Mouse (Mus musculus): ENCODE measurements around the gene Mapk14. TPM values are rescaled to one million over a fixed set of nuclear protein-coding genes. Genes with fewer than 3 reads are reported as not detected.

Gene Mapk14
- polyA plus RNA-seq, 1 experiment from 2014 or later, result 25.2 TPM

DNA sequence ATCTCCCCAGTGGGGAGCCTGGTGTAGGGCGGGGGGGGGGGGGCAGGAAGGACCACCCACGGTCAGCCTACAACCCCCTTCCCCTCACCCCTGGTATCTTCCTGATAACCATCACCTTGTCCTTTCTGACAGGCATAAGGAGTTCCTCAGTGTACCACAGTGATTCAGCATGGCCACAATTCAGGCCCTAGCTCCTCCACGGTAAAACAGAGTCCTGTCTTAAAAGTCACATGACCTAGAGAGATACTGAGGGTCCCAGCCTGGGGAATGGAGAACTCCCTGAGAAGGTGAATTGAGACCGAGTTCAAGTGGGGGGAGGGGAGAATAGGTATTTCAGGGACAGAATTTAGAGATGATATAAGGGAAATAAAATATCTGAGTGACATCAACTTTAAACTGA is 3.8 kb upstream of the Mapk14 start:
- peaks cover 7% of the 10 kb centered on the region; the same call in 1 of the 2 replicates for H3K27me3 ChIP-seq (replicated peaks)
- ATAC-seq (ENCODE audit: low FRiP score), result no peak
- no peak overlapping the region for H3K4me2 ChIP-seq
- 43% methylated on average over 4 of the region's 4 CpGs for WGBS
- H3K4me1 ChIP-seq, result peaks cover 17% of the 10 kb centered on the region
- no peaks in the 10 kb centered on the region for H3K9me3 ChIP-seq (replicated peaks)
- no peak overlapping the region for H3K27ac ChIP-seq (replicated peaks)
- no peak overlapping the region for H3K9ac ChIP-seq (replicated peaks)
- H3K36me3 ChIP-seq, result no peaks in the 10 kb centered on the region
- no peak overlapping the region for H3K4me3 ChIP-seq (replicated peaks)

DNA sequence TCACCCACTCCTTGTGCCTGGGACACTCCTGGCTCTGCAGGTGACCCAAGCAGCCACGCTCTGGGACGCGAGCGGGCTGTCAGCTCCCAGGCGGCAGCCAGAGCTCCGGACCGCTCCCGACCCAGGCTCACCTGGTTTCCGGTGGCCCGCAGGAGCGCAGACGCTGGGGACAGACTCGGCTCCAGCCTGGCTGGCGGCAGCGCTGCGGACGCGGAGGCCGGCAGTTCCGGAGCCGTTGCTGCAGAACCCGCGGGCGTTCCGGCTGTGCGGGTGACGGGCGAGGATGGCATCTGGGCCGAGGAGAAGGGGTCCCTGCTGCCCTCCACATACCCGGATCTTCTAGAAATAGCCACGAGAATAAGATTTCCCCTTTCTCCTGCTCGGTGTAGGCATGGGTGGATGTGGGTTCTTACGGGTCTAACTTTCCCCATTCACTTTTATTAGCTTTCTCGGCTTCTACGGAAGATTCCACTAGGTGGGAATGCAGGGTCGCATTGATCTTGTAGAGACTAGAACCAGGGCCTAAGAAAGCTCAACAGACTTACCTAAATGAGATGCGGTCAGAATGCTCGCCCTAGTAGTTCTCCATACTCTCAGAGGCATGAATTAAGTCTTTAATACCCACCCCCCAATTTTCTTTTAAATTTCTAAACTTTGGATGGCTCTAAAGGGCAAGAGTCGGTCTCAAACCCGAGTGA is 1.4 kb upstream of the Mapk14 start, which contains the start of gene Slc26a8:
TSS of gene Slc26a8 (minus strand) at position 648 of the 698 bp plus-strand sequence.
- H3K36me3 ChIP-seq, result no peaks in the 10 kb centered on the region
- peak within 1 kb of the TSS; percentile 90 for H3K4me2 ChIP-seq
- H3K4me3 ChIP-seq (replicated peaks), result peak within 1 kb of the TSS; percentile 98
- 9% methylated on average over 40 of the region's 40 CpGs for WGBS
- ATAC-seq (ENCODE audit: low FRiP score), result no peak
- no peaks in the 10 kb centered on the region for H3K9me3 ChIP-seq (replicated peaks)
- H3K27ac ChIP-seq (replicated peaks), result peak within 1 kb of the TSS; percentile 95
- peaks cover 35% of the 10 kb centered on the region for H3K4me1 ChIP-seq
- H3K27me3 ChIP-seq (replicated peaks), result peaks cover 7% of the 10 kb centered on the region; the same call in 1 of the 2 replicates
- H3K9ac ChIP-seq (replicated peaks), result peak within 1 kb of the TSS; percentile 96

DNA sequence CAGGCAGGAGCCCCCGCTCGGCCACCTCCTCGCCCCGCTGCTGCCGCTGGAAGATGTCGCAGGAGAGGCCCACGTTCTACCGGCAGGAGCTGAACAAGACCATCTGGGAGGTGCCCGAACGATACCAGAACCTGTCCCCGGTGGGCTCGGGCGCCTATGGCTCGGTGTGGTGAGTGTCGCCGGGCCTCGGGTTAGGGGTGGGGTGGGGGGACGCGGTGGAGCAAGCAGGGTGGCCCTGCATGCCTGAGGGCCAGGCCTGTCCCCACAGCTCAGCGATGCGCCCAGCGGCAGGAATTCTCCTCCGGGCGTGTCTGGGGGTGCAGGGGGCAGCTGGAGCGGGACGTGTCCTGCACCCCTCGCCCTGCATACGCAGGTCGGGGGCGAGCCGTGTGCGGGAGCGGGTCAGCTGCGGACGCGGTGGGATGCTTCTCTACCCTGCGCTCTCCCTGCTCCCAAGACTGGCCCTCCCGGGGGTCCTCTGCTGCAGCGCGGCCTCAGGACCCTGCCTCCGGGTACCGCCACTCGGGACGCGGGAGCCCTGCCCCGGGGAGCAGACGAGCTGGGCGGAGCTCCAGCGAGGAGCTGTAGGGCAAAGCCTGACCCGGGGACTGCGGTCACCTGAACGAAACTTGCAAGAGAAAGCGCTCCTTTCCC is 685 bp downstream of the Mapk14 start:
- peak; percentile 71 for ATAC-seq (ENCODE audit: low FRiP score)
- peaks cover 52% of the 10 kb centered on the region for H3K4me1 ChIP-seq
- H3K27ac ChIP-seq (replicated peaks), result peak overlapping the region; percentile 95
- peak overlapping the region; percentile 98 for H3K4me3 ChIP-seq (replicated peaks)
- WGBS, result under 1% methylated on average over 53 of the region's 53 CpGs
- H3K9ac ChIP-seq (replicated peaks), result peak overlapping the region; percentile 96
- peaks cover 7% of the 10 kb centered on the region; the same call in 1 of the 2 replicates for H3K27me3 ChIP-seq (replicated peaks)
- H3K9me3 ChIP-seq (replicated peaks), result no peaks in the 10 kb centered on the region
- peak overlapping the region; percentile 70 for H3K4me2 ChIP-seq
- no peaks in the 10 kb centered on the region for H3K36me3 ChIP-seq

DNA sequence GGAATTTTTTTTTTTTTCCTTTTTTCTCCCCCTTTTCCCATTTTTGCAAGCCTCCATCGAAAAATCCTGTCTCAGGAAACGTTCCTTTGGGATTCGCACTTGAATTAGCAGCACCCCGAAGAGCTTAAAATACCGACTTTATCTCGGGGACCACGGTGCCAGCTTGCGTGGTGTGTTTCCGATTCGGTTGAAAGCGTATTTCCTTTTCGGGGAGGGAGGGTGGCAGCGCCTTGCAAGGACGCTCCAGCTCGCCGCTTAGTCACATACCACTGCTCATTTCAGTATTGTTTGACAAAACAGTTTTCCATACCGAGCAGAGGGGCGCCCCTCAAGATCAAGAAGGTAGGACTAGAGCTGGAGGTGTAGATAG is 1.2 kb downstream of the Mapk14 start:
- H3K9ac ChIP-seq (replicated peaks), result peak overlapping the region; percentile 96
- under 1% methylated on average over 18 of the region's 18 CpGs for WGBS

DNA sequence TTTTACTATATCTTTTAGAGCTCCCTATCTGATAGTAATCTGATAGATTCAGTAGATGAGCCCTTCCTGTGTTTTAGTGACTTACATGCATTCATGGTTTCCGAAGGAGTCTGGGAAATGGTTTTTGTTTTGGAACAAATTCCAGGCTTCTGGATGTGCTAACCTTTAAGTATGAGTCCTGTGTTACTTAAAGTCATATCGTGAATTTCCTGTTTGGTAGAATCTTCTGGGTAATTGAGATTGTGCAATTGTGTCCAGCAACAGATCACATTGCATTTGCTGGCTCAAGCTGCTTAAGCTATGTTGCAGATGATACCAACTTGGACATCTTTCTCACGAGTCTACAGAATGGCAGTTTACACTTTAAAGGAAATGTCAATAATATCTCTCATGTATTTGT is 2.0 kb downstream of the Mapk14 start:
- Histone ChIP-seq H3K4me2 (peak overlapping the region; percentile 70), H3K4me3 (replicated peaks) (peak overlapping the region; percentile 98), H3K36me3 (no peaks in the 10 kb centered on the region), H3K27me3 (replicated peaks) (peaks cover 7% of the 10 kb centered on the region; the same call in 1 of the 2 replicates), H3K4me1 (peaks cover 65% of the 10 kb centered on the region), H3K9me3 (replicated peaks) (no peaks in the 10 kb centered on the region), H3K9ac (replicated peaks) (peak overlapping the region; percentile 96), H3K27ac (replicated peaks) (no peak overlapping the region)
- no peak for ATAC-seq (ENCODE audit: low FRiP score)
- WGBS, result 54% methylated on average over 3 of the region's 3 CpGs

More for the DNA sequence above, 1.2 kb downstream of the Mapk14 start:
- H3K36me3 ChIP-seq, result no peaks in the 10 kb centered on the region
- H3K9me3 ChIP-seq (replicated peaks), result no peaks in the 10 kb centered on the region
- peak overlapping the region; percentile 98 for H3K4me3 ChIP-seq (replicated peaks)
- peak overlapping the region; percentile 95 for H3K27ac ChIP-seq (replicated peaks)
- peaks cover 7% of the 10 kb centered on the region; the same call in 1 of the 2 replicates for H3K27me3 ChIP-seq (replicated peaks)
- ATAC-seq (ENCODE audit: low FRiP score), result no peak
- H3K4me1 ChIP-seq, result peaks cover 57% of the 10 kb centered on the region
- H3K4me2 ChIP-seq, result peak overlapping the region; percentile 70

- peak overlapping the region; percentile 70; the same call in 1 of the 2 replicates for H3K4me2 ChIP-seq
- H3K4me3 ChIP-seq (replicated peaks), result no peak overlapping the region
- H3K9me3 ChIP-seq (replicated peaks), result no peaks in the 10 kb centered on the region
- H3K36me3 ChIP-seq, result no peaks in the 10 kb centered on the region
- H3K4me1 ChIP-seq, result peaks cover 67% of the 10 kb centered on the region
- no peak overlapping the region for H3K27ac ChIP-seq (replicated peaks)
- H3K27me3 ChIP-seq (replicated peaks), result peaks cover 2% of the 10 kb centered on the region; the same call in 1 of the 2 replicates
- no peak overlapping the region for H3K9ac ChIP-seq (replicated peaks)
- no peak for ATAC-seq (ENCODE audit: low FRiP score)
- 85% methylated on average over 2 of the region's 2 CpGs for WGBS
These were observed 2.9 kb downstream of the Mapk14 start for GRCm38 (mm10) chr17:28694078-28694477.

GRCm38 (mm10) chr17:28694832-28695231 is 3.7 kb downstream of the Mapk14 start:
- Histone ChIP-seq H3K4me3 (replicated peaks) (no peak overlapping the region), H3K4me2 (no peak overlapping the region), H3K27ac (replicated peaks) (no peak overlapping the region), H3K9me3 (replicated peaks) (no peaks in the 10 kb centered on the region), H3K4me1 (peaks cover 62% of the 10 kb centered on the region), H3K9ac (replicated peaks) (no peak overlapping the region), H3K36me3 (no peaks in the 10 kb centered on the region), H3K27me3 (replicated peaks) (no peaks in the 10 kb centered on the region)
- no peak for ATAC-seq (ENCODE audit: low FRiP score)
- 57% methylated on average over 4 of the region's 4 CpGs for WGBS

- 47% methylated on average over 2 of the region's 2 CpGs for WGBS
- no peak overlapping the region for H3K4me3 ChIP-seq (replicated peaks)
- H3K36me3 ChIP-seq, result no peaks in the 10 kb centered on the region
- H3K27ac ChIP-seq (replicated peaks), result no peak overlapping the region
- peaks cover 54% of the 10 kb centered on the region for H3K4me1 ChIP-seq
- no peak overlapping the region for H3K9ac ChIP-seq (replicated peaks)
- no peaks in the 10 kb centered on the region for H3K9me3 ChIP-seq (replicated peaks)
- no peak overlapping the region for H3K4me2 ChIP-seq
- ATAC-seq (ENCODE audit: low FRiP score), result no peak
- no peaks in the 10 kb centered on the region for H3K27me3 ChIP-seq (replicated peaks)
These were observed 5.5 kb downstream of the Mapk14 start for GRCm38 (mm10) chr17:28696641-28697040.

GRCm38 (mm10) chr17:28697290-28698195 is 6.4 kb downstream of the Mapk14 start:
- peaks cover 54% of the 10 kb centered on the region for H3K4me1 ChIP-seq
- no peaks in the 10 kb centered on the region for H3K27me3 ChIP-seq (replicated peaks)
- H3K4me2 ChIP-seq, result no peak overlapping the region
- no peak overlapping the region for H3K9ac ChIP-seq (replicated peaks)
- no peak overlapping the region for H3K4me3 ChIP-seq (replicated peaks)
- 74% methylated on average over 13 of the region's 13 CpGs for WGBS
- ATAC-seq (ENCODE audit: low FRiP score), result no peak
- H3K27ac ChIP-seq (replicated peaks), result no peak overlapping the region
- no peaks in the 10 kb centered on the region for H3K9me3 ChIP-seq (replicated peaks)
- no peaks in the 10 kb centered on the region for H3K36me3 ChIP-seq

DNA sequence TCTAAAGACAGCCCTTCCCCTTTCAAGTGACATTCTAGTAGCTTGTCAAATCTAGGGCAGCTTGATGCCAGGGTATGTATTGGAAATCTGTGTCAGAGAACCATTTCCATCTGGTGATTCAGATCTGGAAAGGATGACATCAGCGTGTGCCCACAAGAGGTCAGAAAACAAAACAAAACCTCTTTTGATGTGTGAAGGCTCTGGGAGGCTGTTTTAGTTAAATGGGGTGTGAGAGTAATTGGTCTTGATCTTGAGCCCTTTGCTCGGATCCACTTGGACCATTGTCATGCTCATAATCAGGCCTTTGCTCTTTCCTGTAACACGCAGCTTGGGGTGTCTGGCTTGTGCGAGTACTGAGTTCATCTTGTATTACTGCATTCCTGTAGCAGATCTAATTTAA is 7.1 kb downstream of the Mapk14 start:
- WGBS, result 29% methylated on average over 4 of the region's 4 CpGs
- H3K27ac ChIP-seq (replicated peaks), result no peak overlapping the region
- H3K9me3 ChIP-seq (replicated peaks), result no peaks in the 10 kb centered on the region
- H3K27me3 ChIP-seq (replicated peaks), result no peaks in the 10 kb centered on the region
- no peaks in the 10 kb centered on the region for H3K36me3 ChIP-seq
- H3K4me1 ChIP-seq, result peaks cover 47% of the 10 kb centered on the region
- H3K9ac ChIP-seq (replicated peaks), result no peak overlapping the region
- no peak for ATAC-seq (ENCODE audit: low FRiP score)
- no peak overlapping the region for H3K4me3 ChIP-seq (replicated peaks)
- no peak overlapping the region for H3K4me2 ChIP-seq

DNA sequence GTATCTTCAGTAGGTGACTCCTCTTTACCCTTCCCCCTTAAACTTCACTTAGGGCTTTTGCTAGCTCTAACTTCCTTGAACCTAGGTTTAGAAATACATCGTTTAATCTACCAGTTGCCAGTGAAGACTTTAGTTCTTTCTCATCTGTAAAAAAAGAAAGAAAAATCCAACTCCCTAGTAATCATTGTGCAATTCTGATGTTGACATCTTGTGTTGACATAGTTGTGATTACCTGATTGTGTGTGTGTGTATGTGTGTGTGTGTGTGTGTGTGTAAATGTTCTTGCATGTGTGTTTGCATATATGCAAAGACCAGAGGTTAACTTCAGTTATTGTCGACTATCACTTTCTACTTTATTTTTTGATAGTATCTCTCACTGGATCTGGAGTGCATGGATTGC is 7.5 kb downstream of the Mapk14 start:
- WGBS, result 86% methylated on average over 2 of the region's 2 CpGs
- H3K27ac ChIP-seq (replicated peaks), result no peak overlapping the region
- ATAC-seq (ENCODE audit: low FRiP score), result no peak
- no peak overlapping the region for H3K9ac ChIP-seq (replicated peaks)
- no peaks in the 10 kb centered on the region for H3K36me3 ChIP-seq
- H3K4me2 ChIP-seq, result no peak overlapping the region
- no peaks in the 10 kb centered on the region for H3K27me3 ChIP-seq (replicated peaks)
- peaks cover 43% of the 10 kb centered on the region for H3K4me1 ChIP-seq
- no peaks in the 10 kb centered on the region for H3K9me3 ChIP-seq (replicated peaks)
- no peak overlapping the region for H3K4me3 ChIP-seq (replicated peaks)

All from neural tube, embryonic 15.5 days (tissue).